Mouse (Mus musculus): Measurements from ENCODE around the gene Tnn. TPM values are rescaled to one million over a fixed set of nuclear protein-coding genes. Genes with fewer than 3 reads are reported as not detected.
A peak's percentile ranks its signal among the peaks of the same experiment; 100 is the strongest.

The Tnn gene
- 4.5 and 5.2 TPM in 2 replicates for polyA plus RNA-seq (2012; rRNA removed)

GRCm38 (mm10) chr1:160153480-160153879, at the start of gene Tnn:
TSS of gene Tnn (minus strand) at chr1:160153580.
- TF ChIP-seq CTCF (conservative IDR thresholded peaks at IDR 0.05; ENCODE audit: insufficient read depth, insufficient read length, low read depth, low read length) (no peak), POLR2A (IDR thresholded peaks at IDR 0.05; ENCODE audit: low read depth, low read length) (no peak)
- 51% methylated on average over 8 of the region's 8 CpGs for WGBS

GRCm38 (mm10) chr1:160195337-160195663, 41.9 kb upstream of the Tnn start:
- H3K36me3 ChIP-seq (ENCODE audit: control insufficient read depth, insufficient read depth, low read length), result no peaks in the 10 kb centered on the region; the same call in 1 of the 2 replicates
- under 1% methylated on average over 13 of the region's 13 CpGs for WGBS
- peak overlapping the region; percentile 98 for H3K4me3 ChIP-seq (ENCODE audit: insufficient read depth, low read depth, low read length)
- no peak for DNase-seq
- 0 out of 2 replicates have a peak, but pooled peaks cover 3% of the 10 kb centered on the region for H3K4me1 ChIP-seq (ENCODE audit: control insufficient read depth, insufficient read depth, low read length)
- no peaks in the 10 kb centered on the region for H3K27me3 ChIP-seq (replicated peaks; ENCODE audit: control insufficient read depth, insufficient read depth, low read length)
- H3K27ac ChIP-seq (ENCODE audit: insufficient read depth, low read depth, low read length), result peak overlapping the region; percentile 70
- TF ChIP-seq POLR2A (IDR thresholded peaks at IDR 0.05; ENCODE audit: low read depth, low read length) (no peak), CTCF (conservative IDR thresholded peaks at IDR 0.05; ENCODE audit: insufficient read depth, insufficient read length, low read depth, low read length) (no peak)

More at GRCm38 (mm10) chr1:160153480-160153879, at the start of gene Tnn:
- H3K36me3 ChIP-seq (ENCODE audit: control insufficient read depth, insufficient read depth, low read length), result no peaks in the 10 kb centered on the region
- no peak within 1 kb of the TSS for H3K27ac ChIP-seq (ENCODE audit: insufficient read depth, low read depth, low read length)
- H3K4me3 ChIP-seq (ENCODE audit: insufficient read depth, low read depth, low read length), result no peak within 1 kb of the TSS
- H3K4me1 ChIP-seq (ENCODE audit: control insufficient read depth, insufficient read depth, low read length), result no peaks in the 10 kb centered on the region
- no peak for DNase-seq
- H3K27me3 ChIP-seq (replicated peaks; ENCODE audit: control insufficient read depth, insufficient read depth, low read length), result no peaks in the 10 kb centered on the region

GRCm38 (mm10) chr1:160194529-160195336, 41.4 kb upstream of the Tnn start, which contains the start of gene Mrps14:
TSS of gene Mrps14 (plus strand) at chr1:160195215.
- TF ChIP-seq POLR2A (IDR thresholded peaks at IDR 0.05; ENCODE audit: low read depth, low read length) (no peak), CTCF (conservative IDR thresholded peaks at IDR 0.05; ENCODE audit: insufficient read depth, insufficient read length, low read depth, low read length) (peak; percentile 83)
- DNase-seq, result peak; percentile 99

GRCm38 (mm10) chr1:160184506-160184905, 31.1 kb upstream of the Tnn start:
- Histone ChIP-seq H3K27me3 (replicated peaks; ENCODE audit: control insufficient read depth, insufficient read depth, low read length) (no peaks in the 10 kb centered on the region), H3K27ac (ENCODE audit: insufficient read depth, low read depth, low read length) (no peak overlapping the region), H3K4me1 (ENCODE audit: control insufficient read depth, insufficient read depth, low read length) (no peaks in the 10 kb centered on the region), H3K36me3 (ENCODE audit: control insufficient read depth, insufficient read depth, low read length) (no peaks in the 10 kb centered on the region), H3K4me3 (ENCODE audit: insufficient read depth, low read depth, low read length) (no peak overlapping the region)
- peak; percentile 63 for TF ChIP-seq CTCF (conservative IDR thresholded peaks at IDR 0.05; ENCODE audit: insufficient read depth, insufficient read length, low read depth, low read length)
- TF ChIP-seq POLR2A (IDR thresholded peaks at IDR 0.05; ENCODE audit: low read depth, low read length), result no peak
- DNase-seq, result peak; percentile 37
- WGBS, result 11% methylated on average over 5 of the region's 5 CpGs

More at GRCm38 (mm10) chr1:160194529-160195336, 41.4 kb upstream of the Tnn start, which contains the start of gene Mrps14:
- H3K4me1 ChIP-seq (ENCODE audit: control insufficient read depth, insufficient read depth, low read length), result 0 out of 2 replicates have a peak, but pooled peaks cover 3% of the 10 kb centered on the region
- H3K4me3 ChIP-seq (ENCODE audit: insufficient read depth, low read depth, low read length), result peak within 1 kb of the TSS; percentile 98
- 5% methylated on average over 31 of the region's 31 CpGs for WGBS
- H3K27ac ChIP-seq (ENCODE audit: insufficient read depth, low read depth, low read length), result peak within 1 kb of the TSS; percentile 70
- no peaks in the 10 kb centered on the region; the same call in 1 of the 2 replicates for H3K36me3 ChIP-seq (ENCODE audit: control insufficient read depth, insufficient read depth, low read length)
- no peaks in the 10 kb centered on the region for H3K27me3 ChIP-seq (replicated peaks; ENCODE audit: control insufficient read depth, insufficient read depth, low read length)

- no peak for TF ChIP-seq POLR2A (IDR thresholded peaks at IDR 0.05; ENCODE audit: low read depth, low read length)
- no peak for TF ChIP-seq CTCF (conservative IDR thresholded peaks at IDR 0.05; ENCODE audit: insufficient read depth, insufficient read length, low read depth, low read length)
- Histone ChIP-seq H3K4me3 (ENCODE audit: insufficient read depth, low read depth, low read length) (no peak overlapping the region), H3K4me1 (ENCODE audit: control insufficient read depth, insufficient read depth, low read length) (no peaks in the 10 kb centered on the region), H3K36me3 (ENCODE audit: control insufficient read depth, insufficient read depth, low read length) (no peaks in the 10 kb centered on the region), H3K27me3 (replicated peaks; ENCODE audit: control insufficient read depth, insufficient read depth, low read length) (no peaks in the 10 kb centered on the region), H3K27ac (ENCODE audit: insufficient read depth, low read depth, low read length) (no peak overlapping the region)
- no peak for DNase-seq
- WGBS, result 44% methylated on average over 4 of the region's 4 CpGs
These were observed 27.8 kb upstream of the Tnn start for GRCm38 (mm10) chr1:160181216-160181615.

GRCm38 (mm10) chr1:160176903-160177302, 23.5 kb upstream of the Tnn start:
- DNase-seq, result no peak
- no peaks in the 10 kb centered on the region for H3K27me3 ChIP-seq (replicated peaks; ENCODE audit: control insufficient read depth, insufficient read depth, low read length)
- no peak overlapping the region for H3K4me3 ChIP-seq (ENCODE audit: insufficient read depth, low read depth, low read length)
- WGBS, result 80% methylated on average over 8 of the region's 8 CpGs
- no peak for TF ChIP-seq CTCF (conservative IDR thresholded peaks at IDR 0.05; ENCODE audit: insufficient read depth, insufficient read length, low read depth, low read length)
- TF ChIP-seq POLR2A (IDR thresholded peaks at IDR 0.05; ENCODE audit: low read depth, low read length), result no peak
- H3K27ac ChIP-seq (ENCODE audit: insufficient read depth, low read depth, low read length), result no peak overlapping the region
- no peaks in the 10 kb centered on the region for H3K36me3 ChIP-seq (ENCODE audit: control insufficient read depth, insufficient read depth, low read length)
- no peaks in the 10 kb centered on the region for H3K4me1 ChIP-seq (ENCODE audit: control insufficient read depth, insufficient read depth, low read length)

- Histone ChIP-seq H3K4me1 (ENCODE audit: control insufficient read depth, insufficient read depth, low read length) (no peaks in the 10 kb centered on the region), H3K27me3 (replicated peaks; ENCODE audit: control insufficient read depth, insufficient read depth, low read length) (no peaks in the 10 kb centered on the region), H3K27ac (ENCODE audit: insufficient read depth, low read depth, low read length) (no peak overlapping the region), H3K36me3 (ENCODE audit: control insufficient read depth, insufficient read depth, low read length) (no peaks in the 10 kb centered on the region), H3K4me3 (ENCODE audit: insufficient read depth, low read depth, low read length) (no peak overlapping the region)
- TF ChIP-seq CTCF (conservative IDR thresholded peaks at IDR 0.05; ENCODE audit: insufficient read depth, insufficient read length, low read depth, low read length) (no peak), POLR2A (IDR thresholded peaks at IDR 0.05; ENCODE audit: low read depth, low read length) (no peak)
- WGBS, result 60% methylated on average over 3 of the region's 5 CpGs
- DNase-seq, result no peak
These were observed 13.2 kb upstream of the Tnn start for GRCm38 (mm10) chr1:160166600-160166999.
